Mouse (Mus musculus) cerebellum, adult 11 months (tissue): ENCODE results near the gene Ptf1a.
A peak's percentile ranks its signal among the peaks of the same experiment; 100 is the strongest.

Source experiments
- DNase-seq: peaks from one replicate; pipeline ENCODE4 v3.0.0; 2022

Gene Ptf1a

GRCm38 (mm10) chr2:19444931-19445831 is at the start of gene Ptf1a:
TSS of gene Ptf1a (plus strand) at chr2:19445663.
- no peak for DNase-seq

GRCm38 (mm10) chr2:19405409-19405808 is 40.1 kb upstream of the Ptf1a start:
- no peak for DNase-seq

GRCm38 (mm10) chr2:19406531-19406930 is 38.9 kb upstream of the Ptf1a start:
- DNase-seq = no peak

GRCm38 (mm10) chr2:19414222-19414965 is 31.1 kb upstream of the Ptf1a start:
- peak; percentile 40 for DNase-seq

GRCm38 (mm10) chr2:19415063-19415521 is 30.4 kb upstream of the Ptf1a start:
- peak; percentile 19 for DNase-seq

- no peak for DNase-seq
Observed at GRCm38 (mm10) chr2:19416066-19416465, 29.4 kb upstream of the Ptf1a start.

GRCm38 (mm10) chr2:19419686-19420345 is 25.6 kb upstream of the Ptf1a start:
- DNase-seq = no peak

- DNase-seq = no peak
Observed at GRCm38 (mm10) chr2:19422226-19422625, 23.2 kb upstream of the Ptf1a start.

- no peak for DNase-seq
Observed at GRCm38 (mm10) chr2:19423086-19423485, 22.4 kb upstream of the Ptf1a start.

- DNase-seq = no peak
Observed at GRCm38 (mm10) chr2:19429031-19429430, 16.4 kb upstream of the Ptf1a start.

GRCm38 (mm10) chr2:19429691-19430690 is 15.5 kb upstream of the Ptf1a start:
- no peak for DNase-seq

- DNase-seq = no peak
Observed at GRCm38 (mm10) chr2:19430746-19431145, 14.7 kb upstream of the Ptf1a start.

- no peak for DNase-seq
Observed at GRCm38 (mm10) chr2:19431186-19431585, 14.3 kb upstream of the Ptf1a start.

GRCm38 (mm10) chr2:19431614-19432323 is 13.7 kb upstream of the Ptf1a start:
- no peak for DNase-seq

- DNase-seq = no peak
Observed at GRCm38 (mm10) chr2:19444346-19444745, 1.1 kb upstream of the Ptf1a start.

- DNase-seq = no peak
Observed at GRCm38 (mm10) chr2:19445871-19446501, 523 bp downstream of the Ptf1a start.

- DNase-seq = no peak
Observed at GRCm38 (mm10) chr2:19446746-19447145, 1.3 kb downstream of the Ptf1a start.

GRCm38 (mm10) chr2:19448042-19448700 is 2.7 kb downstream of the Ptf1a start:
- no peak for DNase-seq

GRCm38 (mm10) chr2:19449308-19449707 is 3.8 kb downstream of the Ptf1a start:
- DNase-seq = no peak

GRCm38 (mm10) chr2:19452531-19453055 is 7.1 kb downstream of the Ptf1a start:
- no peak for DNase-seq
